Mouse (Mus musculus) embryonic facial prominence, embryonic 15.5 days (tissue): ENCODE data around the gene Spag6. TPM values are rescaled to one million over a fixed set of nuclear protein-coding genes. Genes with fewer than 3 reads are reported as not detected.

Experiments used
- ATAC-seq: fragments of 200-750 bp; cut with Nextera tagmentation; 2 replicates; pipeline ENCODE4 v1.8.0; 2017; ENCODE audit warnings: low read depth, moderate TSS enrichment; ENCODE audit not compliant: insufficient number of reproducible peaks, low FRiP score, low TSS enrichment
- H3K27ac ChIP-seq: fragments of 300-500 bp; sonication (generic); replicated peaks from 2 replicates; pipeline ENCODE4 v1.5.1; 2015; ENCODE audit warnings: mild to moderate bottlenecking, inconsistent platforms
- H3K27me3 ChIP-seq: fragments of 300-500 bp; sonication (generic); 2 replicates; pipeline ENCODE4 v1.6.1; 2015; ENCODE audit warnings: inconsistent platforms
- H3K36me3 ChIP-seq: fragments of 300-500 bp; sonication (generic); 2 replicates; pipeline ENCODE4 v1.6.1; 2015; ENCODE audit warnings: mild to moderate bottlenecking, inconsistent platforms
- H3K4me1 ChIP-seq: fragments of 300-500 bp; sonication (generic); 2 replicates; pipeline ENCODE4 v1.6.1; 2015; ENCODE audit warnings: inconsistent platforms
- H3K4me2 ChIP-seq: fragments of 300-500 bp; sonication (generic); replicated peaks from 2 replicates; pipeline ENCODE4 v1.6.1; 2015; ENCODE audit warnings: mild to moderate bottlenecking, inconsistent platforms
- H3K4me3 ChIP-seq: fragments of 300-500 bp; sonication (generic); replicated peaks from 2 replicates; pipeline ENCODE4 v1.5.1; 2015; ENCODE audit warnings: mild to moderate bottlenecking, inconsistent platforms
- H3K9ac ChIP-seq: fragments of 300-500 bp; sonication (generic); 2 replicates; pipeline ENCODE4 v1.6.1; 2015; ENCODE audit warnings: inconsistent platforms
- H3K9me3 ChIP-seq: fragments of 300-500 bp; sonication (generic); replicated peaks from 2 replicates; pipeline ENCODE4 v1.6.1; 2016; ENCODE audit warnings: inconsistent platforms
- WGBS: fragments of 180-500 bp; shearing (Covaris S2); methylation state at CpG from one replicate; pipeline ENCODE4 v1.1.7; 2015; 5-methylcytosine and 5-hydroxymethylcytosine counted together
- polyA plus RNA-seq: library from polyadenylated mRNA; unstranded; fragments of >200 nt; fragmentation: Nextera tagmentation; extraction: Ambion mirVana; gene quantifications from 2 replicates; pipeline ENCODE4 v1.2.1, GENCODE M21; 2015

Spag6 gene
- polyA plus RNA-seq, 1 experiment from 2014 or later, result not detected

- Histone ChIP-seq H3K9me3 (no peaks in the 10 kb centered on the region), H3K4me3 (no peak overlapping the region), H3K4me2 (no peak overlapping the region), H3K4me1 (peaks cover 5% of the 10 kb centered on the region; the same call in 1 of the 2 replicates), H3K9ac (no peak overlapping the region), H3K36me3 (no peaks in the 10 kb centered on the region), H3K27ac (no peak overlapping the region), H3K27me3 (no peaks in the 10 kb centered on the region)
- ATAC-seq, result no peak
- WGBS, result 5% methylated on average over 9 of the region's 9 CpGs
These were observed 84.4 kb downstream of the Spag6 start for GRCm38 (mm10) chr2:18778220-18778619.

GRCm38 (mm10) chr2:18779830-18780229, 86.0 kb downstream of the Spag6 start:
- H3K4me3 ChIP-seq, result no peak overlapping the region
- H3K4me1 ChIP-seq, result peaks cover 5% of the 10 kb centered on the region; the same call in 1 of the 2 replicates
- no peaks in the 10 kb centered on the region for H3K36me3 ChIP-seq
- H3K27me3 ChIP-seq, result no peaks in the 10 kb centered on the region
- WGBS, result 66% methylated on average over 3 of the region's 3 CpGs
- no peak for ATAC-seq
- no peaks in the 10 kb centered on the region for H3K9me3 ChIP-seq
- no peak overlapping the region for H3K27ac ChIP-seq
- H3K9ac ChIP-seq, result no peak overlapping the region
- H3K4me2 ChIP-seq, result no peak overlapping the region

GRCm38 (mm10) chr2:18781296-18781695, 87.5 kb downstream of the Spag6 start:
- peaks cover 5% of the 10 kb centered on the region; the same call in 1 of the 2 replicates for H3K4me1 ChIP-seq
- WGBS, result 70% methylated on average over 7 of the region's 7 CpGs
- no peaks in the 10 kb centered on the region for H3K36me3 ChIP-seq
- no peak overlapping the region for H3K4me2 ChIP-seq
- H3K27ac ChIP-seq, result no peak overlapping the region
- no peak for ATAC-seq
- H3K4me3 ChIP-seq, result no peak overlapping the region
- no peaks in the 10 kb centered on the region for H3K9me3 ChIP-seq
- no peak overlapping the region for H3K9ac ChIP-seq
- no peaks in the 10 kb centered on the region for H3K27me3 ChIP-seq

DNA sequence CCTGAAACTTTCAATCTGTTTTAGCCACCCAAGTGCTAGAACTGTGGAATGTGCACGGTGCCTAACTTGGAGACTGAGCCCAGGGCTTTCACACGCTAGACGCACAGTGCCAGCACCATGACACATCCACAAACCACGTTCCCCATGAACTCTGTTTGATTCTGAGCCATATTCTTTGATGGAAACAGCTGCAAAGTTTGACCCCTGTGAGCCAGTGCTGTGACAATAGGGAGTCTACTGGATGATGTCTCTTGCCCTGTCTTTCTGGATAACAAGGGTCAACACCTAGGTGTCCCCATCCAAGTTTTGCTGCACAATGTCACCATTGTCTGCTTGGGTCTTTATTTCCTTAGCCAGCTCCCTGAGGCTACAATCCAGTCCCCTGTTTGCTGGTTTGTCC, 100.4 kb downstream of the Spag6 start:
- peaks cover 20% of the 10 kb centered on the region for H3K27me3 ChIP-seq
- 59% methylated on average over 4 of the region's 4 CpGs for WGBS
- H3K36me3 ChIP-seq, result no peaks in the 10 kb centered on the region
- ATAC-seq, result no peak
- no peak overlapping the region for H3K4me3 ChIP-seq
- no peaks in the 10 kb centered on the region for H3K4me1 ChIP-seq
- no peak overlapping the region for H3K9ac ChIP-seq
- no peak overlapping the region for H3K4me2 ChIP-seq
- H3K27ac ChIP-seq, result no peak overlapping the region
- no peaks in the 10 kb centered on the region for H3K9me3 ChIP-seq

DNA sequence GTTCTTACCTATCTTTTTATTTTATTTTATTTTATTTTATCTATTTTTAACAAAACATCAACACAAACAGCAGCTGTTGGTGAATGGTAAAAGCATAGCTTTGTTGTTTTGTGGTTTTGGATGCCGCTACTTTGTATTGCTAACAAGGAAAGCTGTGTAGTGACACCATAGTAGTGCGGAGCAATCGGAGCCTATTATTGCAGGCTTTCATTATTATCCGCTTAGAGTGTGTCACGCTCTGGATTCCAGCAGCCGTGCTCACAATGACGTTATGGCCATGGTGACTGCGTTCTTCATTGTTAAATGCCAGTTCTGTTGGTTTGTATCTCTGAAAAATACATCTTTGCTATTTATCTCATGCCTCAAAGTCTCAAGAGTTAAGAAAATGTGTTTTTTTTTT, 103.9 kb downstream of the Spag6 start:
- Histone ChIP-seq H3K9me3 (no peaks in the 10 kb centered on the region), H3K4me2 (no peak overlapping the region), H3K27me3 (peaks cover 49% of the 10 kb centered on the region), H3K36me3 (no peaks in the 10 kb centered on the region), H3K9ac (no peak overlapping the region), H3K4me1 (peaks cover 20% of the 10 kb centered on the region), H3K4me3 (no peak overlapping the region), H3K27ac (no peak overlapping the region)
- WGBS, result 51% methylated on average over 8 of the region's 8 CpGs
- ATAC-seq, result no peak

GRCm38 (mm10) chr2:18799265-18799965, 105.6 kb downstream of the Spag6 start:
- H3K27me3 ChIP-seq, result peaks cover 52% of the 10 kb centered on the region
- no peak overlapping the region for H3K9ac ChIP-seq
- H3K36me3 ChIP-seq, result no peaks in the 10 kb centered on the region
- no peak overlapping the region for H3K27ac ChIP-seq
- 13% methylated on average over 17 of the region's 17 CpGs for WGBS
- no peaks in the 10 kb centered on the region for H3K9me3 ChIP-seq
- H3K4me1 ChIP-seq, result peaks cover 20% of the 10 kb centered on the region
- no peak for ATAC-seq
- peak overlapping the region; percentile 82 for H3K4me2 ChIP-seq
- H3K4me3 ChIP-seq, result peak overlapping the region; percentile 45

Other genes with a start within 250 kb of the Spag6 start
- 213 and 215 TPM in 2 replicates for gene Commd3, start 21.6 kb upstream of the Spag6 start, polyA plus RNA-seq
- 21.9 and 22.7 TPM in 2 replicates for gene Bmi1, start 17.0 kb upstream of the Spag6 start, polyA plus RNA-seq